Mouse (Mus musculus): ENCODE results near the gene Chpf2. TPM values are rescaled to one million over a fixed set of nuclear protein-coding genes. Genes with fewer than 3 reads are reported as not detected.

Chpf2 gene
- total RNA-seq, 2 experiments from 2014 or later, result 28.7 to 33.7 TPM

GRCm38 (mm10) chr5:24624822-24625120 lies 38.2 kb downstream of the Chpf2 start:
- intact Hi-C loops (cut with DNase I), result no loop called here
- DNase-seq, result no peak

GRCm38 (mm10) chr5:24629712-24630111 lies 43.2 kb downstream of the Chpf2 start:
- no peak for DNase-seq
- intact Hi-C loops (cut with DNase I), result no loop called here

- DNase-seq, result no peak
- intact Hi-C loops (cut with DNase I), result no loop called here
Measured at GRCm38 (mm10) chr5:24635093-24635492, 48.6 kb downstream of the Chpf2 start.

GRCm38 (mm10) chr5:24635526-24636141 lies 49.1 kb downstream of the Chpf2 start:
- intact Hi-C loops (cut with DNase I), result no loop called here
- DNase-seq, result no peak

GRCm38 (mm10) chr5:24636987-24637386 lies 50.4 kb downstream of the Chpf2 start:
- no peak for DNase-seq
- intact Hi-C loops (cut with DNase I), result no loop called here

GRCm38 (mm10) chr5:24638131-24638530 lies 51.6 kb downstream of the Chpf2 start:
- intact Hi-C loops (cut with DNase I), result no loop called here

DNA sequence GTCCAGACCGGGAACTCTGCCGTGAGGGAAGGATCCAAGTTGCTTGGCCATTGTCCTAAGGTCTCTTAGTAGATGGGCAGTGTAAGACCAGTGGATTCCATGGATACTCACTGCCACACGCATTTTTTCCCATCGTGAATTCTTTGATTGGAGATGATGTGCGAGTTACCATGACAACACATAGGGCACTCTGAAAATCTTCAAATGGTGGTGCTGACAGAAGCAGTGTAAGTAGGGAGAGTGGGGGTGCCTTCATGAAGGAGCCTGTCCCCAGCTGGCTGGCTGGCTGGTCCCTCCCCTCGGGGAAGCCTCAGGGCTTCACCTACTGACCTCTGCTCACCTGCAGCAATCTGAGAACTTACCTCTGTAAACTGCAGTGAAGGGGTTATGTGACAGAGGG lies 52.5 kb downstream of the Chpf2 start:
- DNase-seq, result no peak
- intact Hi-C loops (cut with DNase I), result no loop called here

More at GRCm38 (mm10) chr5:24638131-24638530, 51.6 kb downstream of the Chpf2 start:
- no peak for DNase-seq

Small RNA genes lying within 50 kb of the gene (microRNA-seq; reads per million reads assigned to microRNA genes)
- 704 reads per million, percentile 72 among the genes with 10 or more reads in this experiment for gene Mir671

Other genes starting within 250 kb of the Chpf2 start
- 10 to 100 TPM; 16.4 to 21.2 TPM for gene Kcnh2, start 235.1 kb upstream of the Chpf2 start, total RNA-seq (2021)
- 10 to 100 TPM; 10.0 to 10.2 TPM for gene Nos3, start 221.9 kb upstream of the Chpf2 start, total RNA-seq (2021)
- gene Atg9b, start 194.6 kb upstream of the Chpf2 start, total RNA-seq (2021), result 1 to 10 TPM; 6.4 to 8.1 TPM
- gene Abcb8, start 193.1 kb upstream of the Chpf2 start, total RNA-seq (2021), result 10 to 100 TPM; 44.5 to 53.6 TPM
- gene Asic3, start 173.3 kb upstream of the Chpf2 start, total RNA-seq (2021), result not detected
- gene Cdk5, start 163.2 kb upstream of the Chpf2 start, total RNA-seq (2021), result 100 to 1,000 TPM; 122 to 132 TPM
- 10 to 100 TPM; 26.9 to 30.4 TPM for gene Slc4a2, start 162.9 kb upstream of the Chpf2 start, total RNA-seq (2021)
- gene Fastk, start 141.5 kb upstream of the Chpf2 start, total RNA-seq (2021), result 10 to 100 TPM; 82.6 to 83.4 TPM
- 10 to 100 TPM; 30.1 to 31.1 TPM for gene Tmub1, start 138.9 kb upstream of the Chpf2 start, total RNA-seq (2021)
- 100 to 1,000 TPM; 472 to 479 TPM for gene Agap3, start 134.6 kb upstream of the Chpf2 start, total RNA-seq (2021)
- gene Gbx1, start 59.5 kb upstream of the Chpf2 start, total RNA-seq (2021), result 1 to 10 TPM in 1 of 2 experiments, not detected in 1; 1.2 TPM
- gene Asb10, start 45.8 kb upstream of the Chpf2 start, total RNA-seq (2021), result under 1 TPM in 1 of 2 experiments, not detected in 1; 0.60 TPM
- not detected for gene 4931409K22Rik, start 29.9 kb upstream of the Chpf2 start, total RNA-seq (2021)
- gene Abcf2, start 9.3 kb upstream of the Chpf2 start, total RNA-seq (2021), result 10 to 100 TPM; 52.9 to 54.7 TPM
- gene Smarcd3, start 37.7 kb downstream of the Chpf2 start, total RNA-seq (2021), result 100 to 1,000 TPM; 179 to 183 TPM
- gene Nub1, start 98.8 kb downstream of the Chpf2 start, total RNA-seq (2021), result 10 to 100 TPM; 75.3 to 76.6 TPM
- gene Wdr86, start 144.0 kb downstream of the Chpf2 start, total RNA-seq (2021), result 1 to 10 TPM; 2.6 to 3.3 TPM
- gene Crygn, start 171.3 kb downstream of the Chpf2 start, total RNA-seq (2021), result 1 to 10 TPM in 1 of 2 experiments, not detected in 1; 3.9 TPM

Measured in left cerebral cortex, postnatal 4 days (tissue).